Mouse (Mus musculus) CH12.LX (cell line): ENCODE measurements around the gene Olfr223.

Experiments used
- CTCF ChIP-seq, 2 experiments: IDR thresholded peaks in 1 of 2; conservative IDR thresholded peaks in 1 of 2; 2 replicates each; pipeline ENCODE4 v1.5.1; 2011 to 2012; ENCODE audit warnings: low read depth in 2 of 2, low read length in 2 of 2, improper control_type of control experiment in 1 of 2, inconsistent platforms in 1 of 2, mild to moderate bottlenecking in 1 of 2, moderate library complexity in 1 of 2
- HCFC1 ChIP-seq: IDR thresholded peaks from 2 replicates; pipeline ENCODE4 v1.6.1; 2012; ENCODE audit warnings: low read depth, mild to moderate bottlenecking, inconsistent platforms, low read length, improper control_type of control experiment
- MAX ChIP-seq: IDR thresholded peaks from 2 replicates; pipeline ENCODE4 v1.6.1; 2011; ENCODE audit warnings: low read length, improper control_type of control experiment
- NRF1 ChIP-seq: IDR thresholded peaks from 2 replicates; pipeline ENCODE4 v1.6.1; 2014; ENCODE audit warnings: low read depth, mild to moderate bottlenecking, inconsistent platforms, low read length, improper control_type of control experiment, moderate library complexity
- RCOR1 ChIP-seq: conservative IDR thresholded peaks from 2 replicates; pipeline ENCODE4 v1.6.1; 2012; ENCODE audit warnings: low read depth, mild to moderate bottlenecking, inconsistent platforms, low read length, improper control_type of control experiment

DNA sequence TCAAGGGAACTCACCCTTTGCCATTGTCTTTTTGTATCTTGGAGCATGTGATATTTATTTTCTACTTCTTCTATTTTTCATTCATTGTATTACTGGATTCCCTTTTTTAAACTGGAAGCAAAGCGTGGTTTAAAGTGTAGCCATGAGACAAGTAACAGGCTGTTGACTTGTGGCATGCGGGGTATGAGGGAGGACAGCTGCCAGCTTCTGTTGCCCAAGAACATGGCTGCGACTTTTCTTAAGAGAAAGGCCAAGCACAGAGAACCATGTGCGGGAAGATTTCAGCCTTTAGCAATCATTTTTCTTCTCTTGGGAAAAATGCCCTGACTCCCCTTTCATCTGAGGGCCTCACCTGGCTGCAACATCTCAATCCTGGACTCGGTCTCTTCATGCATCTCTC, 18.6 kb upstream of the Olfr223 start:
- TF ChIP-seq CTCF (conservative IDR thresholded peaks at IDR 0.05 in 1 of 2, IDR thresholded peaks at IDR 0.05 in 1 of 2; ENCODE audit: low read depth in 2 of 2, low read length in 2 of 2) (no peak), MAX (no peak), RCOR1 (no peak), NRF1 (no peak), HCFC1 (no peak)
